Mouse (Mus musculus) lung, embryonic 15.5 days (tissue): ENCODE data around the gene Gm20683. TPM values are rescaled to one million over a fixed set of nuclear protein-coding genes. Genes with fewer than 3 reads are reported as not detected.

Experiments used
- ATAC-seq: fragments of 200-750 bp; cut with Nextera tagmentation; 2 replicates; pipeline ENCODE4 v1.8.0; 2017; ENCODE audit warnings: moderate number of reproducible peaks, borderline replicate concordance; ENCODE audit not compliant: low FRiP score, low TSS enrichment; ENCODE audit errors: extremely low read depth
- H3K27ac ChIP-seq: fragments of 300-500 bp; sonication (generic); 2 replicates; pipeline ENCODE4 v1.5.1; 2015; ENCODE audit warnings: moderate library complexity, mild to moderate bottlenecking, inconsistent platforms
- H3K27me3 ChIP-seq: fragments of 300-500 bp; sonication (generic); 2 replicates; pipeline ENCODE4 v1.6.1; 2015; ENCODE audit warnings: inconsistent platforms
- H3K36me3 ChIP-seq: fragments of 300-500 bp; sonication (generic); 2 replicates; pipeline ENCODE4 v1.6.1; 2015; ENCODE audit warnings: inconsistent platforms
- H3K4me1 ChIP-seq: fragments of 300-500 bp; sonication (generic); 2 replicates; pipeline ENCODE4 v1.6.1; 2015; ENCODE audit warnings: inconsistent platforms
- H3K4me2 ChIP-seq: fragments of 300-500 bp; sonication (generic); 2 replicates; pipeline ENCODE4 v1.6.1; 2015; ENCODE audit warnings: inconsistent platforms, mild to moderate bottlenecking, moderate library complexity
- H3K4me3 ChIP-seq: fragments of 300-500 bp; sonication (generic); 2 replicates; pipeline ENCODE4 v1.5.1; 2015; ENCODE audit warnings: mild to moderate bottlenecking, inconsistent platforms
- H3K9ac ChIP-seq: fragments of 300-500 bp; sonication (generic); 2 replicates; pipeline ENCODE4 v1.6.1; 2015; ENCODE audit warnings: inconsistent platforms
- H3K9me3 ChIP-seq: fragments of 300-500 bp; sonication (generic); 2 replicates; pipeline ENCODE4 v1.6.1; 2016; ENCODE audit warnings: inconsistent platforms
- WGBS: fragments of 180-500 bp; shearing (Covaris S2); methylation state at CpG from one replicate; pipeline ENCODE4 v1.1.7; 2015; 5-methylcytosine and 5-hydroxymethylcytosine counted together
- polyA plus RNA-seq: library from polyadenylated mRNA; unstranded; fragments of >200 nt; fragmentation: Nextera tagmentation; extraction: Ambion mirVana; gene quantifications from 2 replicates; pipeline ENCODE4 v1.2.1, GENCODE M21; 2015

The Gm20683 gene
- polyA plus RNA-seq, 1 experiment from 2014 or later, result 2.5 TPM

- Histone ChIP-seq H3K9me3 (no peaks in the 10 kb centered on the region), H3K27ac (no peak overlapping the region), H3K9ac (no peak overlapping the region), H3K4me3 (peak overlapping the region; percentile 31; the same call in 1 of the 2 replicates), H3K4me1 (peaks cover 39% of the 10 kb centered on the region), H3K4me2 (peak overlapping the region; percentile 76), H3K27me3 (no peaks in the 10 kb centered on the region), H3K36me3 (peaks cover 39% of the 10 kb centered on the region)
- no peak for ATAC-seq
- WGBS, result 41% methylated on average over 3 of the region's 3 CpGs
Measured at GRCm38 (mm10) chr17:25837533-25837932, 4.0 kb downstream of the Gm20683 start.

- Histone ChIP-seq H3K4me1 (peaks cover 40% of the 10 kb centered on the region), H3K36me3 (peaks cover 34% of the 10 kb centered on the region), H3K4me3 (peak within 1 kb of the TSS; percentile 31), H3K9ac (peak within 1 kb of the TSS; percentile 49), H3K27ac (0 out of 2 replicates have a peak within 1 kb of the TSS, but pooled peaks have one; percentile 21), H3K9me3 (no peaks in the 10 kb centered on the region), H3K4me2 (peak within 1 kb of the TSS; percentile 76), H3K27me3 (no peaks in the 10 kb centered on the region)
- no peak for ATAC-seq
- under 1% methylated on average over 29 of the region's 29 CpGs for WGBS
Measured at GRCm38 (mm10) chr17:25837076-25837410, 4.5 kb downstream of the Gm20683 start, which contains the start of gene Rhbdl1. TSS of gene Rhbdl1 (minus strand) at chr17:25837295.

GRCm38 (mm10) chr17:25836397-25837075 is 5.0 kb downstream of the Gm20683 start:
- H3K9ac ChIP-seq, result peak overlapping the region; percentile 49

GRCm38 (mm10) chr17:25835816-25836215 is 5.7 kb downstream of the Gm20683 start:
- Histone ChIP-seq H3K9me3 (no peaks in the 10 kb centered on the region), H3K36me3 (peaks cover 32% of the 10 kb centered on the region), H3K27ac (no peak overlapping the region), H3K27me3 (no peaks in the 10 kb centered on the region), H3K4me1 (peaks cover 52% of the 10 kb centered on the region), H3K4me3 (no peak overlapping the region), H3K9ac (no peak overlapping the region), H3K4me2 (no peak overlapping the region; the same call in 1 of the 2 replicates)
- WGBS, result 89% methylated on average over 16 of the region's 16 CpGs
- no peak for ATAC-seq

More at GRCm38 (mm10) chr17:25836397-25837075, 5.0 kb downstream of the Gm20683 start:
- Histone ChIP-seq H3K36me3 (peaks cover 32% of the 10 kb centered on the region), H3K9me3 (no peaks in the 10 kb centered on the region), H3K27ac (0 out of 2 replicates have a peak overlapping the region, but pooled peaks have one; percentile 21), H3K27me3 (no peaks in the 10 kb centered on the region), H3K4me1 (peaks cover 45% of the 10 kb centered on the region), H3K4me2 (peak overlapping the region; percentile 76), H3K4me3 (peak overlapping the region; percentile 31)
- ATAC-seq, result no peak
- WGBS, result 25% methylated on average over 19 of the region's 23 CpGs

GRCm38 (mm10) chr17:25835301-25835700 is 6.3 kb downstream of the Gm20683 start:
- H3K4me1 ChIP-seq, result peaks cover 57% of the 10 kb centered on the region
- ATAC-seq, result no peak
- peak overlapping the region; percentile 88; the same call in 1 of the 2 replicates for H3K4me2 ChIP-seq
- 98% methylated on average over 7 of the region's 7 CpGs for WGBS
- H3K9me3 ChIP-seq, result no peaks in the 10 kb centered on the region
- H3K4me3 ChIP-seq, result peak overlapping the region; percentile 82; the same call in 1 of the 2 replicates
- peaks cover 32% of the 10 kb centered on the region for H3K36me3 ChIP-seq
- H3K27me3 ChIP-seq, result no peaks in the 10 kb centered on the region
- H3K27ac ChIP-seq, result no peak overlapping the region
- H3K9ac ChIP-seq, result no peak overlapping the region

- no peak for ATAC-seq
- H3K9ac ChIP-seq, result peak overlapping the region; percentile 73
- peaks cover 31% of the 10 kb centered on the region for H3K36me3 ChIP-seq
- H3K27ac ChIP-seq, result 0 out of 2 replicates have a peak overlapping the region, but pooled peaks have one; percentile 98
- H3K27me3 ChIP-seq, result no peaks in the 10 kb centered on the region
- no peaks in the 10 kb centered on the region for H3K9me3 ChIP-seq
- H3K4me3 ChIP-seq, result peak overlapping the region; percentile 82
- WGBS, result 81% methylated on average over 12 of the region's 12 CpGs
- peak overlapping the region; percentile 88 for H3K4me2 ChIP-seq
- peaks cover 63% of the 10 kb centered on the region for H3K4me1 ChIP-seq
Measured at GRCm38 (mm10) chr17:25834595-25835222, 6.9 kb downstream of the Gm20683 start.

GRCm38 (mm10) chr17:25833961-25834594 is 7.5 kb downstream of the Gm20683 start:
- WGBS, result 15% methylated on average over 6 of the region's 6 CpGs
- Histone ChIP-seq H3K27ac (peak overlapping the region; percentile 98), H3K4me2 (peak overlapping the region; percentile 88), H3K9ac (peak overlapping the region; percentile 73), H3K9me3 (no peaks in the 10 kb centered on the region), H3K36me3 (peaks cover 25% of the 10 kb centered on the region), H3K4me3 (peak overlapping the region; percentile 82), H3K4me1 (peaks cover 68% of the 10 kb centered on the region), H3K27me3 (no peaks in the 10 kb centered on the region)
- ATAC-seq, result no peak

- WGBS, result under 1% methylated on average over 24 of the region's 24 CpGs
- no peaks in the 10 kb centered on the region for H3K27me3 ChIP-seq
- no peaks in the 10 kb centered on the region for H3K9me3 ChIP-seq
- peak; percentile 66 for ATAC-seq
- H3K27ac ChIP-seq, result peak within 1 kb of the TSS; percentile 98
- peak within 1 kb of the TSS; percentile 90 for H3K9ac ChIP-seq
- H3K4me2 ChIP-seq, result peak within 1 kb of the TSS; percentile 95
- H3K36me3 ChIP-seq, result peaks cover 20% of the 10 kb centered on the region
- H3K4me1 ChIP-seq, result peaks cover 73% of the 10 kb centered on the region
- peak within 1 kb of the TSS; percentile 82 for H3K4me3 ChIP-seq
Measured at GRCm38 (mm10) chr17:25833291-25833663, 8.3 kb downstream of the Gm20683 start, which contains the start of gene Stub1. TSS of gene Stub1 (minus strand) at chr17:25833404.

- Histone ChIP-seq H3K4me2 (peak overlapping the region; percentile 95), H3K9ac (peak overlapping the region; percentile 90), H3K27me3 (no peaks in the 10 kb centered on the region), H3K36me3 (peaks cover 22% of the 10 kb centered on the region), H3K4me3 (peak overlapping the region; percentile 82), H3K4me1 (peaks cover 75% of the 10 kb centered on the region), H3K9me3 (no peaks in the 10 kb centered on the region), H3K27ac (peak overlapping the region; percentile 98)
- WGBS, result under 1% methylated on average over 77 of the region's 77 CpGs
- ATAC-seq, result peak; percentile 91
Measured at GRCm38 (mm10) chr17:25832436-25833290, 8.9 kb downstream of the Gm20683 start.

GRCm38 (mm10) chr17:25831451-25832281 is 9.9 kb downstream of the Gm20683 start:
- peak overlapping the region; percentile 95 for H3K4me2 ChIP-seq
- 44% methylated on average over 21 of the region's 21 CpGs for WGBS
- H3K4me3 ChIP-seq, result peak overlapping the region; percentile 82
- no peak for ATAC-seq
- peak overlapping the region; percentile 92 for H3K27ac ChIP-seq
- H3K9ac ChIP-seq, result peak overlapping the region; percentile 90
- H3K36me3 ChIP-seq, result peaks cover 32% of the 10 kb centered on the region
- H3K27me3 ChIP-seq, result no peaks in the 10 kb centered on the region
- no peaks in the 10 kb centered on the region for H3K9me3 ChIP-seq
- peaks cover 66% of the 10 kb centered on the region for H3K4me1 ChIP-seq
